Mouse (Mus musculus): ENCODE measurements at regions not wholly inside any gene's neighbourhood (a gene's known extent, or its start where the extent isn't known, plus 50 kb on each side); places are given as distances from the start of the nearest gene placed in this dataset.
A peak's percentile ranks its signal among the peaks of the same experiment; 100 is the strongest.

- Histone ChIP-seq H3K4me2 (no peak overlapping the region), H3K9me3 (replicated peaks) (no peaks in the 10 kb centered on the region), H3K27ac (no peak overlapping the region), H3K4me3 (replicated peaks) (no peak overlapping the region), H3K9ac (no peak overlapping the region), H3K4me1 (peaks cover 48% of the 10 kb centered on the region), H3K27me3 (peaks cover 8% of the 10 kb centered on the region), H3K36me3 (no peaks in the 10 kb centered on the region)
- 30% methylated on average over 7 of the region's 7 CpGs for WGBS
- no peak for ATAC-seq (replicated peaks; ENCODE audit: low FRiP score)
Observed at GRCm38 (mm10) chr5:111810079-111810808, 76.5 kb downstream of the Gm26897 start.

GRCm38 (mm10) chr5:111812581-111812980 lies 78.9 kb downstream of the Gm26897 start:
- no peak for ATAC-seq (replicated peaks; ENCODE audit: low FRiP score)
- Histone ChIP-seq H3K27me3 (peaks cover 5% of the 10 kb centered on the region; the same call in 1 of the 2 replicates), H3K4me3 (replicated peaks) (no peak overlapping the region), H3K9me3 (replicated peaks) (no peaks in the 10 kb centered on the region), H3K27ac (no peak overlapping the region), H3K9ac (no peak overlapping the region), H3K4me1 (peaks cover 28% of the 10 kb centered on the region), H3K36me3 (no peaks in the 10 kb centered on the region), H3K4me2 (no peak overlapping the region)
- 39% methylated on average over 7 of the region's 7 CpGs for WGBS

GRCm38 (mm10) chr5:111813090-111813753 lies 79.5 kb downstream of the Gm26897 start:
- 67% methylated on average over 6 of the region's 6 CpGs for WGBS
- Histone ChIP-seq H3K9ac (no peak overlapping the region), H3K4me2 (no peak overlapping the region), H3K4me3 (replicated peaks) (no peak overlapping the region), H3K9me3 (replicated peaks) (no peaks in the 10 kb centered on the region), H3K4me1 (peaks cover 21% of the 10 kb centered on the region), H3K36me3 (no peaks in the 10 kb centered on the region), H3K27me3 (peaks cover 5% of the 10 kb centered on the region; the same call in 1 of the 2 replicates), H3K27ac (no peak overlapping the region)
- no peak for ATAC-seq (replicated peaks; ENCODE audit: low FRiP score)

- no peak overlapping the region for H3K4me3 ChIP-seq (replicated peaks)
- no peak overlapping the region for H3K9ac ChIP-seq
- ATAC-seq (replicated peaks; ENCODE audit: low FRiP score), result no peak
- peaks cover 5% of the 10 kb centered on the region; the same call in 1 of the 2 replicates for H3K27me3 ChIP-seq
- peaks cover 17% of the 10 kb centered on the region for H3K4me1 ChIP-seq
- H3K4me2 ChIP-seq, result no peak overlapping the region
- H3K27ac ChIP-seq, result no peak overlapping the region
- H3K9me3 ChIP-seq (replicated peaks), result no peaks in the 10 kb centered on the region
- H3K36me3 ChIP-seq, result no peaks in the 10 kb centered on the region
- 88% methylated on average over 20 of the region's 20 CpGs for WGBS
Observed at GRCm38 (mm10) chr5:111814893-111815760, 81.4 kb downstream of the Gm26897 start.

GRCm38 (mm10) chr5:111820963-111821362 lies 87.2 kb downstream of the Gm26897 start:
- no peak overlapping the region for H3K4me3 ChIP-seq (replicated peaks)
- WGBS, result 88% methylated on average over 9 of the region's 9 CpGs
- ATAC-seq (replicated peaks; ENCODE audit: low FRiP score), result no peak

GRCm38 (mm10) chr5:111822882-111823281 lies 89.2 kb downstream of the Gm26897 start:
- H3K9me3 ChIP-seq (replicated peaks), result no peaks in the 10 kb centered on the region
- no peaks in the 10 kb centered on the region for H3K36me3 ChIP-seq
- no peak overlapping the region for H3K9ac ChIP-seq
- no peak overlapping the region for H3K27ac ChIP-seq
- H3K4me2 ChIP-seq, result no peak overlapping the region
- ATAC-seq (replicated peaks; ENCODE audit: low FRiP score), result no peak
- peaks cover 15% of the 10 kb centered on the region for H3K4me1 ChIP-seq
- peaks cover 6% of the 10 kb centered on the region; the same call in 1 of the 2 replicates for H3K27me3 ChIP-seq
- H3K4me3 ChIP-seq (replicated peaks), result no peak overlapping the region

More at GRCm38 (mm10) chr5:111820963-111821362, 87.2 kb downstream of the Gm26897 start:
- H3K36me3 ChIP-seq, result no peaks in the 10 kb centered on the region
- no peak overlapping the region for H3K4me2 ChIP-seq
- no peaks in the 10 kb centered on the region for H3K9me3 ChIP-seq (replicated peaks)
- peaks cover 6% of the 10 kb centered on the region for H3K27me3 ChIP-seq
- no peak overlapping the region for H3K27ac ChIP-seq
- peaks cover 15% of the 10 kb centered on the region for H3K4me1 ChIP-seq
- no peak overlapping the region for H3K9ac ChIP-seq

GRCm38 (mm10) chr5:111823420-111823819 lies 89.7 kb downstream of the Gm26897 start:
- 0 out of 2 replicates have a peak, but pooled peaks have one; percentile 22 for ATAC-seq (replicated peaks; ENCODE audit: low FRiP score)
- H3K27me3 ChIP-seq, result peaks cover 6% of the 10 kb centered on the region; the same call in 1 of the 2 replicates
- peak overlapping the region; percentile 18; the same call in 1 of the 2 replicates for H3K27ac ChIP-seq
- peaks cover 15% of the 10 kb centered on the region for H3K4me1 ChIP-seq
- H3K4me3 ChIP-seq (replicated peaks), result no peak overlapping the region
- H3K9ac ChIP-seq, result no peak overlapping the region
- no peaks in the 10 kb centered on the region for H3K36me3 ChIP-seq
- WGBS, result 23% methylated on average over 4 of the region's 4 CpGs
- H3K4me2 ChIP-seq, result no peak overlapping the region
- H3K9me3 ChIP-seq (replicated peaks), result no peaks in the 10 kb centered on the region

- WGBS, result 43% methylated on average over 5 of the region's 5 CpGs
- ATAC-seq (replicated peaks; ENCODE audit: low FRiP score), result no peak
Observed at GRCm38 (mm10) chr5:111823842-111824241, 90.1 kb downstream of the Gm26897 start.

GRCm38 (mm10) chr5:111824600-111825130 lies 90.9 kb downstream of the Gm26897 start:
- no peak for ATAC-seq (replicated peaks; ENCODE audit: low FRiP score)
- WGBS, result 60% methylated on average over 4 of the region's 4 CpGs
- H3K4me1 ChIP-seq, result peaks cover 15% of the 10 kb centered on the region
- peaks cover 6% of the 10 kb centered on the region; the same call in 1 of the 2 replicates for H3K27me3 ChIP-seq
- H3K4me3 ChIP-seq (replicated peaks), result no peak overlapping the region
- H3K27ac ChIP-seq, result peak overlapping the region; percentile 4; the same call in 1 of the 2 replicates
- H3K36me3 ChIP-seq, result no peaks in the 10 kb centered on the region
- H3K4me2 ChIP-seq, result no peak overlapping the region
- H3K9ac ChIP-seq, result no peak overlapping the region
- no peaks in the 10 kb centered on the region for H3K9me3 ChIP-seq (replicated peaks)

More at GRCm38 (mm10) chr5:111823842-111824241, 90.1 kb downstream of the Gm26897 start:
- Histone ChIP-seq H3K4me2 (no peak overlapping the region), H3K27ac (peak overlapping the region; percentile 18; the same call in 1 of the 2 replicates), H3K9ac (no peak overlapping the region), H3K27me3 (peaks cover 6% of the 10 kb centered on the region; the same call in 1 of the 2 replicates), H3K36me3 (no peaks in the 10 kb centered on the region), H3K4me3 (replicated peaks) (no peak overlapping the region), H3K9me3 (replicated peaks) (no peaks in the 10 kb centered on the region), H3K4me1 (peaks cover 15% of the 10 kb centered on the region)

GRCm38 (mm10) chr5:111829891-111830290 lies 96.2 kb downstream of the Gm26897 start:
- Histone ChIP-seq H3K4me2 (no peak overlapping the region), H3K4me3 (replicated peaks) (no peak overlapping the region), H3K9ac (no peak overlapping the region), H3K36me3 (no peaks in the 10 kb centered on the region), H3K27me3 (0 out of 2 replicates have a peak, but pooled peaks cover 5% of the 10 kb centered on the region), H3K27ac (no peak overlapping the region), H3K4me1 (no peaks in the 10 kb centered on the region), H3K9me3 (replicated peaks) (no peaks in the 10 kb centered on the region)
- no peak for ATAC-seq (replicated peaks; ENCODE audit: low FRiP score)
- WGBS, result 80% methylated on average over 6 of the region's 6 CpGs
